Mouse (Mus musculus) forebrain, postnatal 0 days (tissue): ENCODE data around the gene Gm14085. TPM values are rescaled to one million over a fixed set of nuclear protein-coding genes. Genes with fewer than 3 reads are reported as not detected.

Experiments
- ATAC-seq: fragments of 200-750 bp; cut with Nextera tagmentation; 2 replicates; pipeline ENCODE4 v1.8.0; 2017; ENCODE audit warnings: mild to moderate bottlenecking, moderate library complexity
- DNase-seq: peaks from one replicate; pipeline ENCODE4 v3.0.0-alpha.2; 2015
- H3K27ac ChIP-seq: fragments of 300-500 bp; sonication (generic); 2 replicates; pipeline ENCODE4 v1.5.1; 2014; ENCODE audit warnings: low read depth, mild to moderate bottlenecking, antibody characterized with exemption, low read length, moderate library complexity, mixed read lengths
- H3K27me3 ChIP-seq: fragments of 300-500 bp; sonication (generic); 2 replicates; pipeline ENCODE4 v1.6.1; 2014; ENCODE audit warnings: mild to moderate bottlenecking, low read length, mixed read lengths; ENCODE audit not compliant: insufficient read depth
- H3K36me3 ChIP-seq: fragments of 300-500 bp; sonication (generic); 2 replicates; pipeline ENCODE4 v1.6.1; 2014; ENCODE audit warnings: mild to moderate bottlenecking, moderate library complexity; ENCODE audit not compliant: insufficient read depth
- H3K4me1 ChIP-seq: fragments of 300-500 bp; sonication (generic); 2 replicates; pipeline ENCODE4 v1.6.1; 2014; ENCODE audit warnings: antibody characterized with exemption; ENCODE audit not compliant: insufficient read depth
- H3K4me2 ChIP-seq: fragments of 300-500 bp; sonication (generic); 2 replicates; pipeline ENCODE4 v1.6.1; 2014; ENCODE audit warnings: low read depth, mild to moderate bottlenecking, moderate library complexity
- H3K4me3 ChIP-seq: fragments of 300-500 bp; sonication (generic); 2 replicates; pipeline ENCODE4 v1.5.1; 2014; ENCODE audit warnings: low read depth, low read length, mixed read lengths
- H3K9ac ChIP-seq: fragments of 300-500 bp; sonication (generic); 2 replicates; pipeline ENCODE4 v1.6.1; 2014; ENCODE audit warnings: mild to moderate bottlenecking
- H3K9me3 ChIP-seq: fragments of 300-500 bp; sonication (generic); 2 replicates; pipeline ENCODE4 v1.6.1; 2016; ENCODE audit warnings: low read length
- CTCF ChIP-seq: sonication (generic); IDR thresholded peaks from 2 replicates; pipeline ENCODE4 v1.5.1; 2016; ENCODE audit warnings: antibody characterized with exemption, control low read depth, low read depth
- WGBS: fragments of 180-500 bp; shearing (Covaris S2); extraction: QIAGEN DNeasy Blood & Tissue Kit; methylation state at CpG from one replicate; pipeline ENCODE4 v1.1.7; 2014; 5-methylcytosine and 5-hydroxymethylcytosine counted together
- polyA plus RNA-seq: library from polyadenylated mRNA; unstranded; fragments of >200 nt; fragmentation: Nextera tagmentation; extraction: Ambion mirVana; gene quantifications from 2 replicates; pipeline ENCODE4 v1.2.1, GENCODE M21; 2015
- total RNA-seq: library from RNA; depleted of rRNA; stranded (reverse); fragments of >200 nt; gene quantifications from 2 replicates; pipeline ENCODE4 v1.2.3, GENCODE M21; 2014

Gene Gm14085
- total and polyA plus RNA-seq, 2 experiments from 2014 or later, result not detected

DNA sequence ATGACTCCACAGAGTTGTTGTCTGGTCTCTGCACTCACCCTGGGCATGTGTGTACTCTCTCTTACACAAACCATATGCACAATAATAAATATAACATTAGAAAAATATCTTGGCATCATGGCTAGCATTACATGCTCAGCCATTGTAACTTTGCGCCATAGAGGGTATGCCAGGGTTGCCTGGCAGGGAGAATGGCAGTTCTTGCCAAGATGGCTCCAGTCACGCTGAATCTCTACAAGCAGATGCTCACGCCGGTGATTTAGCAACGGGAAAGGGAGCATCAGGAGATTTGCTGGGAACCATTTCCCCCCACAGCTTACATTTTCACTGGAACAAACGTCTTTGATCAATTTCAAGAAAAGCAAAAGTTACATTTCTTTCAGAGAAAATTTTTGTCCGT lies 46.5 kb downstream of the Gm14085 start:
- H3K4me1 ChIP-seq, result 0 out of 2 replicates have a peak, but pooled peaks cover 8% of the 10 kb centered on the region
- H3K4me3 ChIP-seq, result no peak overlapping the region
- no peaks in the 10 kb centered on the region for H3K9me3 ChIP-seq
- peak; percentile 71 for DNase-seq
- H3K27ac ChIP-seq, result peak overlapping the region; percentile 41
- 44% methylated on average over 7 of the region's 7 CpGs for WGBS
- H3K4me2 ChIP-seq, result peak overlapping the region; percentile 13; the same call in 1 of the 2 replicates
- peak; percentile 76 for ATAC-seq
- no peaks in the 10 kb centered on the region for H3K27me3 ChIP-seq
- no peak overlapping the region for H3K9ac ChIP-seq
- TF ChIP-seq CTCF, result no peak
- no peaks in the 10 kb centered on the region for H3K36me3 ChIP-seq

DNA sequence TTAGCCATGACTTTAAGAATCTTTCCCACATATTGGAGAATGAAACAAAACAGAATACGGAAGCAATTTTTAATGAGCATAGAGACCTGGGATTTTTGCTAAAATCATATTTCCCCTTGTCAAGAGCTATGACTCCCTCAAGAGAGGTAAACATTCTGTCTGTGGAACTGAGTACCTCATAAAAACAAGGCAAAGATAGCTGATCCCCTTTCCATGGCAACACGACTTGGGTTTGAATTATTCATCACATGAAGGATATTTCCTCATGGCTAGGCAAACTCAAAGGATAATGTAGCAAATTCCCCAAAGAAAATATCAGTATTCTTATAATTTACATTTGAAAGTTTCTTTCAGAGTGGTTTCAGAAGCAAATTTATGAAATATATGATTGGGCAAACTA lies 47.0 kb downstream of the Gm14085 start:
- Histone ChIP-seq H3K4me2 (peak overlapping the region; percentile 13; the same call in 1 of the 2 replicates), H3K36me3 (no peaks in the 10 kb centered on the region), H3K9me3 (no peaks in the 10 kb centered on the region), H3K4me3 (no peak overlapping the region), H3K9ac (no peak overlapping the region), H3K4me1 (0 out of 2 replicates have a peak, but pooled peaks cover 8% of the 10 kb centered on the region), H3K27ac (peak overlapping the region; percentile 41), H3K27me3 (no peaks in the 10 kb centered on the region)
- peak; percentile 64 for ATAC-seq
- 38% methylated on average over 2 of the region's 2 CpGs for WGBS
- no peak for DNase-seq
- TF ChIP-seq CTCF, result no peak

DNA sequence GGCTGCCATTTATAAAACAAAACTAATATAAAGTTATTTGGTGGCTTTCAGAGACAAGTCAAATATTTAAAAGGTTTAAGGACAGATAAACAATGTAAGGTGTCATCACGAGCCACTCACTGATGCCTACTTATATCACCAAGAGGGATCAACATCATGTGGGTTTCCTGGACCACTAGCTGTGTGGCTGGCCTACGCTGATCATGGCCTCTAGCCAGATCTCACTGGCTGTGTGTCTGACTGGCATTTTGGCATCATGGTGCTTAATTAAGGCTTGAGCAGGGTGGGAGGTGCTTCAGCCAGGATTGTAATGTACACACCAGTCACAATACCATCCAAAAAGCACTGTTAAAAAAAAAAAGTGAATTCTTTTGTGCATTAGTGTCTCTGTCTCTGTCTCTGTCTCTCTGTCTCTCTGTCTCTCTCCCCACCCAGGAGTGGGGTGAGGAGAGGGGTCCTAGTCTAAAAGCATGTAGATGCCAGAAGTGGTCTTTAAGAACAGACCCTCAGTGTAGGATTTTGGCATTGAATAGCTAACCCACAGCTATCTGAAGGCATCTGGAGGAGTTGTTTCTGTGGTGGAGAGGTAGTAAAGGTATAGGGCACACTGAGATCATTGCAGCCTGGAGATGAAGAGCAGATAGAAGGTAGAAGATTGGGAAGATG lies 47.5 kb downstream of the Gm14085 start:
- Histone ChIP-seq H3K4me2 (no peak overlapping the region), H3K4me3 (no peak overlapping the region), H3K36me3 (no peaks in the 10 kb centered on the region), H3K27me3 (no peaks in the 10 kb centered on the region), H3K4me1 (0 out of 2 replicates have a peak, but pooled peaks cover 8% of the 10 kb centered on the region), H3K27ac (no peak overlapping the region; the same call in 1 of the 2 replicates), H3K9ac (no peak overlapping the region), H3K9me3 (no peaks in the 10 kb centered on the region)
- WGBS, result 24% methylated on average over 2 of the region's 2 CpGs
- ATAC-seq (peak; percentile 56; the same call in 1 of the 2 replicates), DNase-seq (peak; percentile 41)
- no peak for TF ChIP-seq CTCF

DNA sequence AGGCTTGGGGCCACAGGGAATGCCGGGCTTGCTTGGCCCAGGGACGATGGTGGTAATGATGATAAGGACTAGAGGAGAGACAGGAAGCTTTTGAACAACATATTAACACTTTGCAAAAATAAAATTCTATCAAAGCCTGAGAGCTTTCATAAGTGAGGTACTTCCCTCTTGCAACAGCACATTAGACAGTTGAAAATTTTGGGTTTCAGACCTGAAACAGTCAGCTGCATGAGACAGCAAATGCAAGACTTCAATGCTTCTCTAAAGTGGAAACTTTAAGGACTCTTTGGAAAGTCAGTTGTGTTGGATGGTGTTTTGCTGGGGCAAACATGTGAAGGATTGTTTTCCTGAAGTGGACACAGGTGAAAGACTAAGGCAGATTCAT lies 48.1 kb downstream of the Gm14085 start:
- no peak overlapping the region for H3K4me3 ChIP-seq
- H3K27me3 ChIP-seq, result no peaks in the 10 kb centered on the region
- H3K4me2 ChIP-seq, result no peak overlapping the region
- H3K36me3 ChIP-seq, result no peaks in the 10 kb centered on the region
- DNase-seq (no peak), ATAC-seq (no peak)
- 0 out of 2 replicates have a peak, but pooled peaks cover 8% of the 10 kb centered on the region for H3K4me1 ChIP-seq
- no peak for TF ChIP-seq CTCF
- WGBS, result 90% methylated on average over 2 of the region's 2 CpGs
- no peaks in the 10 kb centered on the region for H3K9me3 ChIP-seq
- H3K27ac ChIP-seq, result no peak overlapping the region
- H3K9ac ChIP-seq, result no peak overlapping the region

DNA sequence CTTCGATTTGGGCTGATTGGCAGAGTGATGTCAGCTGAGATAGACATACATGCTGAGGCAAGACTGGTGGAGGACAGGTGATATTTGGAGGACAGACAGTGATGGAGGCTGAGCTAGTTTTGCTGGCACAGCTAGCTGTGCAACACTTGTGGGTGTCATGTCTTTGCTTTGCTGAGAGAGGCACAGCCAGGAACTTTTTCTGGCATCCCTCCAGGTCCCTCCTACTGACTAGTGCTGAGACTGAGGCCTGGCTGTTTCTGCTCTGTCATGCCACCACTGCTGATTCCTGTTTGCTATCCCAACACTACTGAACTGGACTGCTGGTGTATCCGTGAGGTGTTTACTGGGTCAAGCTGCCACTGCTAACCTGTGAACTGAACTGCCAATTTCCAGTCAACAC lies 48.6 kb downstream of the Gm14085 start:
- H3K9ac ChIP-seq, result no peak overlapping the region
- H3K4me2 ChIP-seq, result no peak overlapping the region
- H3K36me3 ChIP-seq, result no peaks in the 10 kb centered on the region
- DNase-seq (no peak), ATAC-seq (no peak)
- 0 out of 2 replicates have a peak, but pooled peaks cover 8% of the 10 kb centered on the region for H3K4me1 ChIP-seq
- no peaks in the 10 kb centered on the region for H3K27me3 ChIP-seq
- 74% methylated on average over 2 of the region's 2 CpGs for WGBS
- TF ChIP-seq CTCF, result no peak
- no peak overlapping the region for H3K4me3 ChIP-seq
- no peaks in the 10 kb centered on the region for H3K9me3 ChIP-seq
- no peak overlapping the region for H3K27ac ChIP-seq

DNA sequence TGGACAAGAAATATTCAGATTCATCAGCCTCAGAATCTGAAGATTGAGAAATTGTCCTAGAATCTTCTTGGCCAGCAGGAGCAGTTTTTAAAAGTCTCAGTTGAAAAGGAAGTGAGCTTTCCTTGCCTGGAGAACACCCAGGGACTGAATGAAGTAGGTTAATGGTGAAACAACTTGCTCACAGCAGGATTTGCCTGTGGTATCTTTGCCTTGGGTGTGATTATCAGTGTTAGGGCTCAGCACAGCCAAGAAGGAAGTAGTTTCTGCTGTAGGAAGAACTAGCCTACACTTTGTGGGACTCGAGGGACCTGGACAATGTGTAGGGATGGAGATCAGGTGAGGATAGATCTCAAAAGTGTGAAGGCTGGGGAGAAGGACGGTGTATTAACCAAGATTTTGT lies 49.9 kb downstream of the Gm14085 start:
- no peak overlapping the region for H3K4me3 ChIP-seq
- no peaks in the 10 kb centered on the region for H3K27me3 ChIP-seq
- H3K4me1 ChIP-seq, result 0 out of 2 replicates have a peak, but pooled peaks cover 8% of the 10 kb centered on the region
- ATAC-seq (no peak), DNase-seq (no peak)
- no peak overlapping the region for H3K4me2 ChIP-seq
- no peaks in the 10 kb centered on the region for H3K36me3 ChIP-seq
- TF ChIP-seq CTCF, result no peak
- H3K9ac ChIP-seq, result no peak overlapping the region
- H3K9me3 ChIP-seq, result no peaks in the 10 kb centered on the region
- H3K27ac ChIP-seq, result no peak overlapping the region
- 91% methylated on average over 2 of the region's 2 CpGs for WGBS

DNA sequence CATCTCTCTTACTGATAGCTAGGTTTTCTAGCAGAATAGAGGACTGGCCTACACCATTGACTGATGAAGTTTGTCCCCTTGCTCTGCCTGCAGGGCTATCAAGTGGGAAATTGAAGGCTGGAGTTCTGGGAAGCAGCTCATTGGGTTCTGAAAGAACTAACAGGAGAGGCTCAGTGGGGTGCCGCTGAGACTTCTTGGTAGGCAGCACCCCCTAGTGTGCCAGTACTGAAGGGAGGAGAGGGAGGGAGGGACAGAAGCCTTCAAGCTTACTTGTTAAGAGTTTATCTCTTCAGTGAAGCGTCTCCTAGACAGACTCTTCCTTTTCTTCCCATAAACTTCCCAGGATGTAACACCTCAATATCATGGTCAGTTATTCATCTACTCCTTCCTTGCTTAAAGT lies 73.6 kb downstream of the Gm14085 start:
- Histone ChIP-seq H3K27ac (no peak overlapping the region), H3K9me3 (no peaks in the 10 kb centered on the region), H3K36me3 (no peaks in the 10 kb centered on the region), H3K4me3 (no peak overlapping the region), H3K4me1 (no peaks in the 10 kb centered on the region), H3K4me2 (no peak overlapping the region), H3K9ac (no peak overlapping the region), H3K27me3 (no peaks in the 10 kb centered on the region)
- DNase-seq, result peak; percentile 79
- peak; percentile 83 for ATAC-seq
- TF ChIP-seq CTCF, result peak; percentile 82
- 28% methylated on average over 2 of the region's 2 CpGs for WGBS
